Mouse (Mus musculus) lung, postnatal 0 days (tissue): Measurements from ENCODE around the gene Tex36. TPM values are rescaled to one million over a fixed set of nuclear protein-coding genes. Genes with fewer than 3 reads are reported as not detected.
A peak's percentile ranks its signal among the peaks of the same experiment; 100 is the strongest.

Experiments used
- ATAC-seq: fragments of 200-750 bp; cut with Nextera tagmentation; 2 replicates; pipeline ENCODE4 v1.8.0; 2017; ENCODE audit warnings: moderate library complexity
- DNase-seq: peaks from one replicate; pipeline ENCODE4 v3.0.0-alpha.2; 2016; ENCODE audit warnings: low spot score
- H3K27ac ChIP-seq: fragments of 300-500 bp; sonication (generic); 2 replicates; pipeline ENCODE4 v1.5.1; 2014; ENCODE audit warnings: antibody characterized with exemption, mild to moderate bottlenecking, low read length, mixed read lengths
- H3K27me3 ChIP-seq: fragments of 300-500 bp; sonication (generic); replicated peaks from 2 replicates; pipeline ENCODE4 v1.6.1; 2014; ENCODE audit warnings: low read length, mixed read lengths; ENCODE audit not compliant: insufficient read depth
- H3K36me3 ChIP-seq: fragments of 300-500 bp; sonication (generic); 2 replicates; pipeline ENCODE4 v1.6.1; 2014; ENCODE audit warnings: low read length, mixed read lengths; ENCODE audit not compliant: insufficient read depth
- H3K4me1 ChIP-seq: fragments of 300-500 bp; sonication (generic); 2 replicates; pipeline ENCODE4 v1.6.1; 2014; ENCODE audit warnings: antibody characterized with exemption, low read depth, low read length, mixed read lengths; ENCODE audit not compliant: insufficient read depth
- H3K4me2 ChIP-seq: fragments of 300-500 bp; sonication (generic); replicated peaks from 2 replicates; pipeline ENCODE4 v1.6.1; 2014; ENCODE audit warnings: low read depth, mild to moderate bottlenecking, low read length, moderate library complexity, mixed read lengths
- H3K4me3 ChIP-seq: fragments of 300-500 bp; sonication (generic); 2 replicates; pipeline ENCODE4 v1.5.1; 2014; ENCODE audit warnings: low read depth, low read length
- H3K9ac ChIP-seq: fragments of 300-500 bp; sonication (generic); replicated peaks from 2 replicates; pipeline ENCODE4 v1.6.1; 2014; ENCODE audit warnings: low read depth, mild to moderate bottlenecking
- H3K9me3 ChIP-seq: fragments of 300-500 bp; sonication (generic); 2 replicates; pipeline ENCODE4 v1.6.1; 2016; ENCODE audit warnings: low read length, mixed read lengths
- CTCF ChIP-seq: IDR thresholded peaks from 2 replicates; pipeline ENCODE4 v1.5.1; 2016; ENCODE audit warnings: antibody characterized with exemption, mild to moderate bottlenecking
- EP300 ChIP-seq: IDR thresholded peaks from 2 replicates; pipeline ENCODE4 v1.6.1; 2016; ENCODE audit warnings: antibody characterized with exemption, mild to moderate bottlenecking, control low read depth
- WGBS: fragments of 180-500 bp; shearing (Covaris S2); extraction: QIAGEN DNeasy Blood & Tissue Kit; methylation state at CpG from one replicate; pipeline ENCODE4 v1.1.7; 2014; 5-methylcytosine and 5-hydroxymethylcytosine counted together
- polyA plus RNA-seq: library from polyadenylated mRNA; unstranded; fragments of >200 nt; fragmentation: Nextera tagmentation; extraction: Ambion mirVana; gene quantifications from 2 replicates; pipeline ENCODE4 v1.2.1, GENCODE M21; 2015

Tex36 gene
- polyA plus RNA-seq, 1 experiment from 2014 or later = not detected

DNA sequence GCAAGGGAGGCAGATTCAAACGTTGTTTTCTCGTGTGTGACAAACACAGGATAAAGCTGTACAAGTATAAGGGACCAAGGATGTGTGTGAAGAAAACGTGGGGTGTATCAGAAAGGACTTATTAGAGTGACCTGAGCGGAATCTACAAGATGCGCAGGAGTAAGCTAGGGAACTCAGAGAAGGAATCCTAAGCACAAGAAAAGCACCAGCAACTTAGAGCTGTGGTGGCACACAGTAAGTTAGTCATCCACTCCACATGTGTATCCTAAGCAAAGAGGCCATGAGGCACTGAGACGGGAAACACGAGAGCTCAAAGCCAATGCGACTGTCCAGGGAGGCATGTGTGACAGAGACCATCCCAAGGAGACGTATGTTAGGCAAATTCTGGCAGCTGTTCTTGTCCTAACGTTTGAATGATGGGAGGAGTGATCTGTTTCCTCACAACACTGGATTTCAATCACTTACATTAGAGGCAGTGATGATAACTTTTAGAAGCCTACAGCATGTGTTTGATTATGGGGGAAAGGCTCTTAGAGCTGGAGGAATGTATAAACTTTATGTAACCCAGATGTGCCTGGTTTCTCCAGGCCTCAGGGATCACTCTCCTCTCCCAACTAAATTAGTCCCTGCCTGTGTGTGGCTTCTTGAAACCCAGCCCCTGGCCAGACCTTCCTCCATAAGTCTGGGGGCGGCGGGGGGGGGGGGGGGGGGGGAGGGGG lies 33.1 kb upstream of the Tex36 start:
- ATAC-seq = no peak
- H3K27ac ChIP-seq = no peak overlapping the region
- TF ChIP-seq CTCF = no peak
- TF ChIP-seq EP300 = no peak
- no peak overlapping the region for H3K4me2 ChIP-seq
- H3K27me3 ChIP-seq = no peaks in the 10 kb centered on the region
- no peak overlapping the region for H3K4me3 ChIP-seq
- DNase-seq = no peak
- 49% methylated on average over 10 of the region's 12 CpGs for WGBS
- no peak overlapping the region for H3K9ac ChIP-seq
- no peaks in the 10 kb centered on the region for H3K4me1 ChIP-seq
- no peaks in the 10 kb centered on the region for H3K36me3 ChIP-seq
- no peaks in the 10 kb centered on the region for H3K9me3 ChIP-seq

DNA sequence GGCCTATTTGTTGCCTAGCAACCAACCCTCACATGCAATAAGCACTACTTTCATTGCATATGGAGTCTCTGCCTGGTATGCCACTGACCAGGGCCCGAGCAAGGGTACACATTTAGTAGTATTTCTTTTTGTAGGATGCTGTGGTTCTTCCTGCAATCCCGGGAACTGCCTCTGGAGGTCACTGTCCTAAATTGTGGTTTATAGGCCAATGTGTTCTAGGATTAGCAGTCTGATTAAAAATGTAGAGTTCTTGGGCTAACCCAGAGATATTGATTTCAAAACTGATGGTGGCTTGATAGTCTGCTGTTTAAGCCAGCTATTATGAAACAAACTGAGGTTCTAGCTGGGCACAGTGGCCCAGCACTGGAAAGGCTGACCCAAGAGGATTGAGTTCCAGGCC lies 30.5 kb upstream of the Tex36 start:
- H3K27me3 ChIP-seq = no peaks in the 10 kb centered on the region
- peak; percentile 72 for TF ChIP-seq CTCF
- TF ChIP-seq EP300 = no peak
- ATAC-seq (no peak), DNase-seq (peak; percentile 54)
- H3K36me3 ChIP-seq = no peaks in the 10 kb centered on the region
- no peak overlapping the region for H3K4me3 ChIP-seq
- no peaks in the 10 kb centered on the region for H3K9me3 ChIP-seq
- H3K4me2 ChIP-seq = no peak overlapping the region
- no peak overlapping the region for H3K27ac ChIP-seq
- no peaks in the 10 kb centered on the region for H3K4me1 ChIP-seq
- WGBS = 32% methylated on average over 2 of the region's 2 CpGs
- no peak overlapping the region for H3K9ac ChIP-seq

- H3K27me3 ChIP-seq = no peaks in the 10 kb centered on the region
- no peak overlapping the region for H3K27ac ChIP-seq
- no peak for TF ChIP-seq EP300
- no peak for TF ChIP-seq CTCF
- H3K9me3 ChIP-seq = no peaks in the 10 kb centered on the region
- no peak overlapping the region for H3K9ac ChIP-seq
- H3K4me3 ChIP-seq = no peak overlapping the region
- H3K4me2 ChIP-seq = no peak overlapping the region
- no peak for ATAC-seq
- no peaks in the 10 kb centered on the region for H3K4me1 ChIP-seq
- DNase-seq = no peak
- no peaks in the 10 kb centered on the region for H3K36me3 ChIP-seq
- whole genome bisulfite sequencing = 63% methylated on average over 5 of the region's 5 CpGs
Measured at GRCm38 (mm10) chr7:133630821-133631220, 28.9 kb upstream of the Tex36 start.

DNA sequence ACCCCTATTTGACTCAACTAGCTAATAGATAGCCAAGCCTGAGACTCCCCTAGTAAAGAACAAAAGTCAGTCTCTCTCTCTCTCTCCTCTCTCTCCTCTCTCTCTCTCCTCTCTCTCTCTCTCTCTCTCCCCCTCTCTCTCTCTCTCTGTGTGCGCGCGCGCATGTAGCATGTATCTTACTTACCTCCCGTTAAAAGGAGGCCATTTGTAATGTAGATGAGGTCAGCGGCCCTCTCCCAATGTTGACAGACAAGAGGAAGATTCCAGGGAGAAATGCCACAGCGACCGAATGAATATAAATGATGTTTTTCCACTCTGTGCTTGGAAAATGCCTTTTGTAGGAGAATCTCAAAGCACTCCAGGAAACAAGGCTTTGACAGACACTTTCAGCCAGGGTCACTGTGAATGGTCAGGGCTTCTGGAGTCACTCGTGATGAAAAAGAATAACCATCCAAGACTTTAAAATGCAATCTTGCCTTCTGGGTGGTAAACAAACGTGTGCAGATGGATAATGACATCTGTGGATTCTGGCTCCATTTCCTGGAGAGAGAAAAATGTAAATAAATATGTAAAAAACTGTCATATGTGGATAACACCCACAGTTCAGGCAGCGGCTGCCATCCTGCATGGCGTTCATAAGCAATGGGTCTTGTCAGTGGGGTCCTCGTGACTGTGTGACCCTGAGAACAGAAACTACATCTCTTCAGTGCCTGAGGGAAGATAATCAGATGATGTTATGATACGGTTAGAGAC lies 25.4 kb upstream of the Tex36 start:
- Histone ChIP-seq H3K4me1 (no peaks in the 10 kb centered on the region), H3K4me3 (no peak overlapping the region), H3K27ac (no peak overlapping the region), H3K36me3 (no peaks in the 10 kb centered on the region), H3K27me3 (no peaks in the 10 kb centered on the region), H3K4me2 (no peak overlapping the region), H3K9ac (no peak overlapping the region), H3K9me3 (no peaks in the 10 kb centered on the region)
- no peak for TF ChIP-seq CTCF
- TF ChIP-seq EP300 = no peak
- WGBS = 44% methylated on average over 14 of the region's 14 CpGs
- DNase-seq = peak; percentile 44
- ATAC-seq = no peak

DNA sequence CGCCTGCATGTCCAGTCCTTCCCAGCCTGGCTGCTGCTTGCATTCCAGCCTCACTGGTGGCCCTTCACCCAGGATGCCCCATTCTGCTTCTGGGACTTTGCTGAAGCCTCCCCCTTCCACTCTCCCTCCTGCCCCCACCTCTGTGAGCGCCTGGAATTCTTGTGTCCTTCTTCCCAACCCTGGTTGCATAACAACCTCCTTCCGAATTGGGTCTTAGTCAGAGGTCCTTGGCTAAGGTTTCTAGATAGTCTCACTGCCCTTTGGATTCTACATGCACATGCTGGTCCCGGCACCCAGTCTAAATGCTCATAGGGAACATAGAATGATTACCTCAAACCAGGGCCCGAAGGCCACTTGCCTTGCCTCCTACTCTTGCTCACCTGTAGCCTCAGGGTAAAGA lies 21.3 kb upstream of the Tex36 start:
- no peak for TF ChIP-seq EP300
- TF ChIP-seq CTCF = no peak
- no peak for ATAC-seq
- no peak overlapping the region for H3K9ac ChIP-seq
- no peak for DNase-seq
- no peak overlapping the region for H3K4me3 ChIP-seq
- 78% methylated on average over 5 of the region's 5 CpGs for WGBS
- no peaks in the 10 kb centered on the region for H3K4me1 ChIP-seq
- no peaks in the 10 kb centered on the region for H3K27me3 ChIP-seq
- H3K27ac ChIP-seq = no peak overlapping the region
- no peaks in the 10 kb centered on the region for H3K9me3 ChIP-seq
- H3K36me3 ChIP-seq = no peaks in the 10 kb centered on the region
- no peak overlapping the region for H3K4me2 ChIP-seq

DNA sequence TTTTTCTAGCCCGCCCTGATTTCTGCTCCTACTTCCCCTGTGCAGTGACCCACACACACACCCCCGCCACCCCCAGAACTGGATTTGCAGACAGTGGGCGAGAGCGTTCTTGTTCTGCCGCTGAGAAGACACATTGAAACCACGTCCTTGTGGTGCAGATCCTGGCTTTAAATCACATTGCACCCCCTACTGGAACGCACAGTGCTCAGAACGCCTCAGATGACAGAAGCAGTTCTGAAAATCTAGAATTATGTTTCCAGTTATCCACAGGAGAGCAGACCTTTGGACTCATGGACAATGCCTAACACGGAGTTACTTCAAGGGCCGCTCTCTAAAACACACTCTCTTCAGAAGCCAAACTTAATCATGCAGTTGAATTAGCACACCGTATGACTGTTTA lies 18.8 kb upstream of the Tex36 start:
- peak; percentile 20 for DNase-seq
- Histone ChIP-seq H3K4me1 (no peaks in the 10 kb centered on the region), H3K36me3 (no peaks in the 10 kb centered on the region), H3K4me2 (0 out of 2 replicates have a peak overlapping the region, but pooled peaks have one; percentile 14), H3K27ac (no peak overlapping the region), H3K9ac (no peak overlapping the region), H3K27me3 (no peaks in the 10 kb centered on the region), H3K4me3 (no peak overlapping the region), H3K9me3 (no peaks in the 10 kb centered on the region)
- 35% methylated on average over 11 of the region's 11 CpGs for WGBS
- ATAC-seq = no peak
- TF ChIP-seq EP300 (no peak), CTCF (peak; percentile 71)
